Mouse (Mus musculus) testis, adult 2 months (tissue): ENCODE measurements around the gene Thpo.

Experiments used
- CTCF ChIP-seq: fragments of 200-500 bp; IDR thresholded peaks from 2 replicates; pipeline ENCODE4 v1.5.1; 2012; ENCODE audit warnings: low read depth, mild to moderate bottlenecking, inconsistent platforms, low read length, moderate library complexity; ENCODE audit not compliant: control insufficient read depth, insufficient read depth, insufficient replicate concordance
- POLR2A ChIP-seq: fragments of 200-500 bp; IDR thresholded peaks from 2 replicates; pipeline ENCODE4 v1.6.1; 2012; ENCODE audit warnings: low read depth, mild to moderate bottlenecking, inconsistent platforms, low read length, moderate library complexity; ENCODE audit not compliant: control insufficient read depth

GRCm38 (mm10) chr16:20761681-20762080, 27.4 kb upstream of the Thpo start:
- TF ChIP-seq POLR2A (no peak), CTCF (no peak)
